Mouse (Mus musculus) monocyte, adult 2 months (primary cell): ENCODE measurements around the gene Olfr118.
"Not testable (repeated sequence)": the region's sequence is repeated elsewhere in the genome, so short reads cannot be mapped to it uniquely, and the experiment has no call there.

Experiments
- DNase-seq, 2 experiments: peaks; one replicate each; pipeline ENCODE4 v3.0.0; 2022; ENCODE audit warnings: low spot score in 2 of 2, low read depth in 1 of 2

The Olfr118 gene

GRCm38 (mm10) chr17:37666688-37667087, at the start of gene Olfr118:
TSS of gene Olfr118 (plus strand) at chr17:37666988.
- no peak for DNase-seq

GRCm38 (mm10) chr17:37627009-37627408, 39.8 kb upstream of the Olfr118 start, which contains the start of the genes Olfr115 and Olfr116:
TSS of gene Olfr115 (minus strand) at chr17:37627109.
TSS of gene Olfr116 (minus strand) at chr17:37627199.
- no peak for DNase-seq

GRCm38 (mm10) chr17:37663682-37664081, 3.1 kb upstream of the Olfr118 start, which contains the start of gene Olfr117:
TSS of gene Olfr117 (minus strand) at chr17:37663782.
- no peak for DNase-seq

- not testable (repeated sequence) for DNase-seq
These were observed 29.5 kb downstream of the Olfr118 start, which contains the start of gene Olfr119 for GRCm38 (mm10) chr17:37696264-37696663. TSS of gene Olfr119 (plus strand) at chr17:37696564.

GRCm38 (mm10) chr17:37721508-37721907, 54.7 kb downstream of the Olfr118 start, which contains the start of gene Olfr120:
TSS of gene Olfr120 (plus strand) at chr17:37721808.
- no peak for DNase-seq
